Mouse (Mus musculus) neural tube, embryonic 14.5 days (tissue): Measurements from ENCODE around the gene P2ry6. TPM values are rescaled to one million over a fixed set of nuclear protein-coding genes. Genes with fewer than 3 reads are reported as not detected.

ENCODE experiments used
- ATAC-seq: fragments of 200-750 bp; cut with Nextera tagmentation; 2 replicates; pipeline ENCODE4 v1.8.0; 2017; ENCODE audit warnings: low read depth, mild to moderate bottlenecking, moderate TSS enrichment, moderate library complexity
- H3K27ac ChIP-seq: fragments of 300-500 bp; sonication (generic); 2 replicates; pipeline ENCODE4 v1.5.1; 2014; ENCODE audit warnings: low read depth, mild to moderate bottlenecking, control low read depth, low read length, moderate library complexity, mixed read lengths
- H3K27me3 ChIP-seq: fragments of 300-500 bp; sonication (generic); 2 replicates; pipeline ENCODE4 v1.6.1; 2014; ENCODE audit warnings: low read length; ENCODE audit not compliant: control insufficient read depth, insufficient read depth
- H3K36me3 ChIP-seq: fragments of 300-500 bp; sonication (generic); 2 replicates; pipeline ENCODE4 v1.6.1; 2014; ENCODE audit warnings: low read length, mixed read lengths; ENCODE audit not compliant: control insufficient read depth, insufficient read depth
- H3K4me1 ChIP-seq: fragments of 300-500 bp; sonication (generic); 2 replicates; pipeline ENCODE4 v1.6.1; 2014; ENCODE audit warnings: low read length; ENCODE audit not compliant: control insufficient read depth, insufficient read depth
- H3K4me2 ChIP-seq: fragments of 300-500 bp; sonication (generic); 2 replicates; pipeline ENCODE4 v1.6.1; 2014; ENCODE audit warnings: mild to moderate bottlenecking, low read depth, low read length, control low read depth
- H3K4me3 ChIP-seq: fragments of 300-500 bp; sonication (generic); 2 replicates; pipeline ENCODE4 v1.5.1; 2014; ENCODE audit warnings: low read depth, low read length, control low read depth, mixed read lengths
- H3K9ac ChIP-seq: fragments of 300-500 bp; sonication (generic); replicated peaks from 2 replicates; pipeline ENCODE4 v1.6.1; 2014; ENCODE audit warnings: low read depth, mild to moderate bottlenecking, control low read depth, low read length, mixed read lengths
- H3K9me3 ChIP-seq: fragments of 300-500 bp; sonication (generic); 2 replicates; pipeline ENCODE4 v1.6.1; 2016; ENCODE audit warnings: low read length; ENCODE audit not compliant: control insufficient read depth
- WGBS: fragments of 180-500 bp; shearing (Covaris S2); extraction: QIAGEN DNeasy Blood & Tissue Kit; methylation state at CpG from one replicate; pipeline ENCODE4 v1.1.7; 2014; 5-methylcytosine and 5-hydroxymethylcytosine counted together
- polyA plus RNA-seq: library from polyadenylated mRNA; unstranded; fragments of >200 nt; fragmentation: Nextera tagmentation; extraction: Ambion mirVana; gene quantifications from 2 replicates; pipeline ENCODE4 v1.2.1, GENCODE M21; 2014

P2ry6 gene
- 1.6 and 4.1 TPM in 2 replicates for polyA plus RNA-seq

DNA sequence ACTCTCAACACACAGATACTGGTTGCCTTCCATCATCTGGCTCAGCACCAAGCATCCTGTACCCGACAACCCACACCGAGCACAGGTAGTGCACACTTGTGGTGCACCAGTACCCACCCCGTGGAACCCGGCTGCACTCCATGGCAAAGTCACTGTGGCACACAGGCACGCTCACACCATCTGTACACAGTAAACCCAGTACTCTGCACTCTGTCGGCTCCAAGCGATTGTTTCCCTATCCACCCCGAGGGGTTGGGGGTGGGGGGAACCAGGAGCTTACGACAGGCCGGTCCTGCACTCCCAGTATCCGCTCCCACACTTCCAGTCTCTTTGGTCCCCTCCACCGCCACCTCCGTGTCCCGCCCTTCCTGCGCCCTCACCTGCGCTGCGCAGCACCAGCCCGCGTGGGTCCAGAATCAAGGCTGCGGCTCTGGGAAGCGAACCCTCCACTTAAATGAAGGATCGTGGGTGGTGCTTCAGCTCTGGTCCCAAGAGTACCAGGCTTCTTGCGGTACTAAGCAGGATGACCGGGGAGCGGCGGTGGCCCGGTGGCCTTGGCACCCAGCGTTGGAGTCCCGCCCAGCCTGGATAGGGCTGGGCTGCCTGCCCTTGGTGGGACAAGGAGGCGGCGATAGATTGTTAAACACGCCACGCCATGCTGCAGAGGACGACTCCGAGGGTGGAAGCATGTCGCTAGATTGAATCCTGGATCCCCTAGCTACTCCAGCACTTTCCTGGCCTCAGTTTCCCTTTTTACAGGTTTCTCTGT lies at the start of gene P2ry6:
Gene P2ry6, minus strand, starts transcription at position 515 of the 769 bp plus-strand sequence.
- peak within 1 kb of the TSS; percentile 48 for H3K4me2 ChIP-seq
- 3% methylated on average over 36 of the region's 36 CpGs for WGBS
- peaks cover 14% of the 10 kb centered on the region; the same call in 1 of the 2 replicates for H3K27me3 ChIP-seq
- peak within 1 kb of the TSS; percentile 19 for H3K4me3 ChIP-seq
- H3K9ac ChIP-seq = 0 out of 2 replicates have a peak within 1 kb of the TSS, but pooled peaks have one; percentile 7
- H3K27ac ChIP-seq = no peak within 1 kb of the TSS
- H3K36me3 ChIP-seq = no peaks in the 10 kb centered on the region
- no peaks in the 10 kb centered on the region for H3K4me1 ChIP-seq
- ATAC-seq = peak; percentile 64
- H3K9me3 ChIP-seq = no peaks in the 10 kb centered on the region

DNA sequence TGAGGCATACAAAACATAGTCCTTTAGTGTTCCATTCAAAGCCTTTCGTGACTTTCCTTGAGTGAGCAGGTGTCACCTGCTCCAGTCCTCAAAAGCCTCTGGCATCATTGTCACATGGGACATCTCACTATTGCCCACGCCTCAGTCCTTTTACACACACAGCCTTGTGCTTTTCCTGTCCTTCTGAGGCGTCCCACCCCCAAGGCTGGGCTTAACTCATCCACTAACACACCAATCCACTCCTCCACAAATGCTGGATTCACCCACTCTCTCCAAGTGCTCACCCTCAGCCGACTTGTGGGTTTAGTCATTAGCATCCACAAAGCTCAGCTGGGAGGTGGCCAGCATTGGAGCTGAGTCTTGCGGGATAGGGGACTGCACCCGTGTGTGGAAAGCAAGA lies 43.0 kb upstream of the P2ry6 start:
- 49% methylated on average over 6 of the region's 6 CpGs for WGBS
- ATAC-seq = no peak
- no peak overlapping the region for H3K4me3 ChIP-seq
- no peak overlapping the region for H3K4me2 ChIP-seq
- no peak overlapping the region for H3K9ac ChIP-seq
- 0 out of 2 replicates have a peak, but pooled peaks cover 5% of the 10 kb centered on the region for H3K4me1 ChIP-seq
- no peaks in the 10 kb centered on the region for H3K36me3 ChIP-seq
- H3K27me3 ChIP-seq = peaks cover 9% of the 10 kb centered on the region
- H3K27ac ChIP-seq = no peak overlapping the region
- H3K9me3 ChIP-seq = no peaks in the 10 kb centered on the region

DNA sequence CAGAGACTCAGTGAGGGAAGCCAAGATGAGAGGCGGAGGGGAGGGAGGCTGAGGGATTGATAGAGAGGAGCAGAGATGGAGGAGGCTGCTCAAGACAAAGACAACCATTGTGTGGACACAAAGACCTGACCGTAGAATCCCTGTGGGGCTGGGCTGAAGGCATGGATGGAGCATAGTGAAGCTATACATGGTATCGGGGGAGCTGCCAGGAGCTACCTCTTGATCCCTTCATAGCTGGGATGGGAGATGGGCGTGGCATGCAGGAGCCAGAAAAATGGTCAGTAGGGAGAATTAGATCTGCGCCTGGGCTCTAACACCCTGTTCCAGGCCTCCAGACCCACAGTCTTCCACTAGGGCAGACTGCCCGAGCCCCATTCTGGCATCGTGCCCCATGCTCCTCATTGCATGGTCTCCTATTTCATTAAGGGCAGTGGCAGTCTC lies 42.6 kb upstream of the P2ry6 start:
- Histone ChIP-seq H3K4me3 (no peak overlapping the region), H3K36me3 (no peaks in the 10 kb centered on the region), H3K9me3 (no peaks in the 10 kb centered on the region), H3K9ac (no peak overlapping the region), H3K4me1 (peaks cover 5% of the 10 kb centered on the region; the same call in 1 of the 2 replicates), H3K4me2 (no peak overlapping the region), H3K27me3 (peaks cover 14% of the 10 kb centered on the region), H3K27ac (no peak overlapping the region)
- ATAC-seq = peak; percentile 38; the same call in 1 of the 2 replicates
- 55% methylated on average over 7 of the region's 7 CpGs for WGBS

- Histone ChIP-seq H3K9ac (no peak overlapping the region), H3K27ac (no peak overlapping the region), H3K36me3 (no peaks in the 10 kb centered on the region), H3K27me3 (peaks cover 27% of the 10 kb centered on the region), H3K4me3 (no peak overlapping the region), H3K9me3 (no peaks in the 10 kb centered on the region), H3K4me1 (peaks cover 8% of the 10 kb centered on the region; the same call in 1 of the 2 replicates), H3K4me2 (no peak overlapping the region)
- ATAC-seq = no peak
- WGBS = 56% methylated on average over 1 of the region's 1 CpGs
Measured at GRCm38 (mm10) chr7:101014985-101015384, 40.5 kb upstream of the P2ry6 start.

- no peak overlapping the region for H3K4me3 ChIP-seq
- WGBS = 11% methylated on average over 9 of the region's 9 CpGs
- ATAC-seq = no peak; the same call in 1 of the 2 replicates
- H3K9me3 ChIP-seq = no peaks in the 10 kb centered on the region
- H3K4me2 ChIP-seq = no peak overlapping the region
- H3K27ac ChIP-seq = no peak overlapping the region
- H3K4me1 ChIP-seq = peaks cover 8% of the 10 kb centered on the region; the same call in 1 of the 2 replicates
- no peak overlapping the region for H3K9ac ChIP-seq
- peaks cover 31% of the 10 kb centered on the region for H3K27me3 ChIP-seq
- no peaks in the 10 kb centered on the region for H3K36me3 ChIP-seq
Measured at GRCm38 (mm10) chr7:101014041-101014440, 39.6 kb upstream of the P2ry6 start.

DNA sequence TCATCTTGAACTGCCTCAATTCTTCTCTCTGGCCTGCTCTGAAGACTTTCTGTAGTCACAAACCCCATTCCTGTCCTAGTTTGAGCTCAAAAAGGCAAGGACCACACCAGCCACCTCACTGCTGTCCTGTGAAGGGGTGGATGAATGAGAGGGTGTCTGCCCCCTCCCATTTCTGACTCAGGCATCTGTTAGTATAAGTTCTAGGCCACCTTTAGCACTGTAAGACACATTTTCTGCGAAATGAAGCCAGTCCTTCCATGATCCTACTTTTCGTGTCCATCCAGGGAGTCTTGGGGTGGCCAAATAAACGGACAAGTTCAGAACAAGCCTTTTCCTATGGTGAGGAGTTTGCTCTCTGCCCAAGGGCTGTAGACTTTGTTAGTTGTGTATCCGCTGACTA lies 38.1 kb upstream of the P2ry6 start, which contains the start of gene P2ry2:
Gene P2ry2, minus strand, starts transcription at position 326 of the 400 bp plus-strand sequence.
- WGBS = 66% methylated on average over 4 of the region's 4 CpGs
- no peak for ATAC-seq
- peak within 1 kb of the TSS; percentile 42 for H3K4me3 ChIP-seq
- H3K27me3 ChIP-seq = peaks cover 31% of the 10 kb centered on the region
- no peaks in the 10 kb centered on the region for H3K36me3 ChIP-seq
- H3K9me3 ChIP-seq = no peaks in the 10 kb centered on the region
- no peak within 1 kb of the TSS for H3K27ac ChIP-seq
- H3K9ac ChIP-seq = peak within 1 kb of the TSS; percentile 22
- peak within 1 kb of the TSS; percentile 95 for H3K4me2 ChIP-seq
- H3K4me1 ChIP-seq = peaks cover 8% of the 10 kb centered on the region; the same call in 1 of the 2 replicates

DNA sequence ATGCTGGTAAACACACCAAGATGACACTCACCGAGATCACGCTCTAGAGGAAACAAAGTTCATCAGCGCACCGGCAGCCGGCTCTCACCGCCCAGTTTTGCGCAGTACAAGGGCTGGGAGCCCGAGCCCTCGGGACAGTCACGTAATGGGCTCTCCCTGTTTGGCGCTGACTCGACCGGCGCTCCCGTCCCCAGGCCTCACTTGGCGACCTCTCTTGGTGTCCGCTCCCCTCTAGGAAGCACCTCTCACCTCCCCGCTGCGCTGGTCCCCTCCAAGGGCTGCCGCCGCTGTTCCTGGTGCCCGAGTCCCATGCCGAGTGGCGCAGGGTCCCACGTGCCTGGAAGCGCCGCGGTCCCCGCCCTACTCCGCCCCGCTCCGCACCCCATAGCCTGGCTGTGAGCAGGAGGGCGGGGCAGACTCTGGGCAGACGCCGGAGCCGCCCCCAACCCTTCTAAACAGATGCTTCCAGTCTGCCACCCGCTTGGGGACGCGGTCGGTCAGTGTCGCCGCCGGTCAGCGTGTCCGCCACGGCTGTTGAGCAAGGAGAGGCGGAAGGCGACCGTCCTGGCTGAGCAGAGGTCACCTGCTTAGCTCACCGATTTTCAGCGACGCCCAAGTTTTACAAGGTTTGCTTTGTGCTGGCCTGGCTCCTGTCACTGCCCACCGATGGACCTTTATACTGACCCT lies 37.4 kb upstream of the P2ry6 start:
- WGBS = under 1% methylated on average over 49 of the region's 53 CpGs
- peak; percentile 85; the same call in 1 of the 2 replicates for ATAC-seq
- peaks cover 31% of the 10 kb centered on the region for H3K27me3 ChIP-seq

GRCm38 (mm10) chr7:101010741-101011140 lies 36.3 kb upstream of the P2ry6 start:
- H3K4me2 ChIP-seq = no peak overlapping the region
- no peak overlapping the region for H3K9ac ChIP-seq
- H3K36me3 ChIP-seq = no peaks in the 10 kb centered on the region
- 64% methylated on average over 3 of the region's 3 CpGs for WGBS
- ATAC-seq = no peak
- H3K9me3 ChIP-seq = no peaks in the 10 kb centered on the region
- no peak overlapping the region for H3K4me3 ChIP-seq
- H3K27me3 ChIP-seq = peaks cover 31% of the 10 kb centered on the region
- H3K27ac ChIP-seq = no peak overlapping the region
- peaks cover 8% of the 10 kb centered on the region; the same call in 1 of the 2 replicates for H3K4me1 ChIP-seq

More for the DNA sequence above, 37.4 kb upstream of the P2ry6 start:
- peak overlapping the region; percentile 42 for H3K4me3 ChIP-seq
- no peak overlapping the region for H3K27ac ChIP-seq
- H3K36me3 ChIP-seq = no peaks in the 10 kb centered on the region
- H3K4me1 ChIP-seq = peaks cover 8% of the 10 kb centered on the region; the same call in 1 of the 2 replicates
- H3K9me3 ChIP-seq = no peaks in the 10 kb centered on the region
- H3K4me2 ChIP-seq = peak overlapping the region; percentile 95
- peak overlapping the region; percentile 22 for H3K9ac ChIP-seq
